Mouse (Mus musculus) stomach, adult 2 months (tissue): Measurements from ENCODE around the gene Nufip1. TPM values are rescaled to one million over a fixed set of nuclear protein-coding genes. Genes with fewer than 3 reads are reported as not detected.

ENCODE experiments used
- polyA plus RNA-seq: library from polyadenylated mRNA; depleted of rRNA; stranded (reverse); fragments of >200 nt; gene quantifications from 2 replicates; pipeline ENCODE4 v1.2.3, GENCODE M21; 2012; rRNA removed

Nufip1 gene
- 1.6 and 3.3 TPM in 2 replicates for polyA plus RNA-seq

DNA sequence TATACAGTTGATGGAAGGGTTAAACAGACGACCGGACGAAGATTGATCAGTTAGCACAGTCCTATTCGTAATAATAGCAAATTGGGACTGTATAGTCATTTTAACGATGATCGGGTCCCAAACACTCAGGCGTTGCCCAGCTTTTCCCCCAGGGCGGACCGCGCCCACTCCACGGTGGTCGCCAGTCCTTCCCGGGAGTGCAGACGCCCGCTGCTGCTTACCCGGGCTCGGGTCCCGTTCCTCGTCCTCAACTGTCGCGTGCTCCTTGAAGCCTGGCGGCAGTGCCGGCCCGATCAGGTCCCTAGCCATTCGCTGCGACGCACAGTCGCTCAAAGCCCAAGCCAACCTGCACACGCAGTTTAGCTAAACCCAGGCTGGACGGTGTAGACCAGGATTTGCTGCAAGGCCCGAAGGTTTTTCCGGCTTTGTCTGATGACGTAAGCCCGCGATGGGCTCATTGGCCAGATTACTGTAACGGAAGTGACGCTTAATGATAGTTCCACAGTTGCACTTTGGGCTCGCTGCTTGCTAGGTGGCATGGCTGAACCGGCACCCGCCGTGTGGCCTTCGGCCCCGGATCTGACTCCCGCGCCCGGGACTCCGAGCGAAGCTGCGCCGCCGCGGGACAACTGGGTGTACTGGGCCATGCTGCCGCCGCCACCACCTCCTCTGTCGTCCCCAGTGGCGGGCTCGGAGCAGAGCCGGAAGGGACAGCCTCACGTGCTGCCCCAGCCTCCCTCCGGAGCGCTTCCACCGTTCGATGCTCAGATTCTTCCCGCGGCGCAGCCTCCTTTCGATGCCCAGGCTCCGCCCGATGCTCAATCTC, at the start of gene Nufip1, which contains the start of gene Gpalpp1:
Gene Nufip1 (plus strand): TSS at position 496 of the 826 bp plus-strand sequence.
Gene Gpalpp1 (minus strand): TSS at position 365 of the 826 bp plus-strand sequence.

Other genes with a start within 250 kb of the Nufip1 start
- not detected in 2 replicates for gene Kctd4, start 155.9 kb upstream of the Nufip1 start, polyA plus RNA-seq
- 0.91 and 1.1 TPM in 2 replicates for gene Gtf2f2, start 100.0 kb upstream of the Nufip1 start, polyA plus RNA-seq
- 0.52 and 0.97 TPM in 2 replicates for gene Gpalpp1, start 131 bp upstream of the Nufip1 start, polyA plus RNA-seq